Mouse (Mus musculus) left cerebral cortex, adult 2 months (tissue): ENCODE results near the gene Mep1a. TPM values are rescaled to one million over a fixed set of nuclear protein-coding genes. Genes with fewer than 3 reads are reported as not detected.
A peak's percentile ranks its signal among the peaks of the same experiment; 100 is the strongest.
"Not testable (repeated sequence)": the region's sequence is repeated elsewhere in the genome, so short reads cannot be mapped to it uniquely, and the experiment has no call there.

Experiments used
- DNase-seq, 2 experiments: peaks; one replicate each; pipeline ENCODE4 v3.0.0; 2021 to 2022; ENCODE audit warnings: low spot score in 2 of 2, mixed read lengths in 1 of 2; ENCODE audit errors: extremely low spot score in 1 of 2
- H3K27ac ChIP-seq: fragments of 200-600 bp; 2 replicates; pipeline ENCODE4 v1.8.1; 2022
- H3K4me3 ChIP-seq: fragments of 200-600 bp; 2 replicates; pipeline ENCODE4 v1.8.1; 2022
- CTCF ChIP-seq: fragments of 200-600 bp; IDR thresholded peaks from 2 replicates; pipeline ENCODE4 v1.8.1; 2022; ENCODE audit warnings: antibody characterized with exemption, mild to moderate bottlenecking, moderate library complexity
- intact Hi-C: fragments of 180-260 bp; cut with DNase I; formaldehyde crosslinking; loops from one replicate; pipeline ENCODE4 v1.15.1; 2025
- long read RNA-seq, 2 experiments: library from polyadenylated mRNA; stranded (forward); transcript quantifications; one replicate each; pipeline ENCODE4 v2.0.0; 2021; ENCODE audit warnings: borderline mapping rate in 2 of 2
- total RNA-seq, 2 experiments: library from RNA; stranded (reverse); gene quantifications; 2 replicates each; pipeline ENCODE4 v1.2.3; 2021

The Mep1a gene
- total RNA-seq: not detected
- long read RNA-seq, experiment 1: 0 reads
- long read RNA-seq, experiment 2: 0 reads

DNA sequence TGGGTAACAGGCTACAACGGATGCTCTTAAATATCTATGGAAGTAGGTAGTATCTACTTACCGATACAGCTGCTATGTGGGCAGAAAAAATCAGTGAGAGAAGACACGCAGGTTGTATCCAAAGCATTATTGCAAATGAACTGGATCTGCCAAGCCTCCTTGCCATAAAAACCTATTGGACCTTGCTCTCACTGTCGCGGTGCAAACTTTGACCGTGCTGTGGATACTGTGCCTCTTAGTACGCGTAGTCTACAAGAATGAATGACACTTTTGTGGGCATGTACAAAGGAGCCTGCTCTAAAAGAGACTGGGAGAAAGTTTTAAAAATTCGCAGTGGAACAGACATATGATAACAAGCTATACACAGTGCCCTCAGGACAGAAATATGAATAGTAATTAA is at the start of gene Mep1a:
TSS of gene Mep1a (minus strand) at position 221 of the 400 bp plus-strand sequence.
- H3K4me3 ChIP-seq: no peak within 1 kb of the TSS
- DNase-seq: no peak
- intact Hi-C loops: no loop called here
- no peak for TF ChIP-seq CTCF
- H3K27ac ChIP-seq: no peak within 1 kb of the TSS

DNA sequence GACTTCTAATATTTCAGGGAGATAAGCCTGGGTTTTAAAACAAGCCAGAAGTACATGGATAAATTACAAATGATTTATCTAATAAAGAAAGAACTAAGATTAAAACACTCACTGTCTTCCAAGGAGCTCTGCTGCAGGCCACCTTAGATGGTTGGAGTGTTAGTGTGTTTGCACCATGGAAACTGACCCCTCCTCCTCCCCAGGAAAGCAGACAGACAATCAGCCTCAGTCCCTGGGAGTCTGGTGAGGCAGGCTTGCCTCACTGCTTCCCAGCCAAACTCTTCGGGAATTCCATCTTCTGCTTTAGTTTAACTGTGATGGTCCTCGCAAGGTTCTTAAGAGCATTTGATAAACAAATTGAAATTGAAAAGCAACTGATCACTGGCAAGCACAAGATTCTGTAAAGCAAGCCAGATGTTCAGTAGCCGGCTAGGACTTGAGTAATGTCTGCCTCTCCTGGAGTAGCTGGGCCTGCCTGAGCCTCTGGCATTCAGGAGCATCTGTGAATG is 48.6 kb upstream of the Mep1a start:
- intact Hi-C loops: no loop called here
- no peak for DNase-seq
- Histone ChIP-seq H3K27ac (no peak overlapping the region), H3K4me3 (no peak overlapping the region)
- no peak for TF ChIP-seq CTCF

DNA sequence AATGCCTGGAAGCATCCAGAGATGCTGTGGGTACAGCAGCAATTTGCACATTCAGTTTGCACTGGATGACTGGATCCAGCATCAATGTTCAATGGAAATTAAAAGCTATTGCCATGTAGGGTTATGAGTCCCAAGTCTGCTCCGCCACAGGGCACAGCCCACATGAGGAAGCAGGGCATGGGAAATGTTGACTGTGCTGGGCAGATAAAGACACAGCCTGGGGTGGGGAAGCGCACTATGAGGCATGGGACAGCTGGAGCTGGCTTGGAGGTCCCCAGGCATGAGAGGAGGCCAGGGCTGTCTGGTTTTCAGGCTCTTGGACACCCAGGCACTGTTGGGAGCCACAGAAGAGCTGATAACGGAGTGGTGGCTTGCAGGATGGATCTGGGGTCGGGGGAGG is 41.4 kb upstream of the Mep1a start:
- Histone ChIP-seq H3K4me3 (no peak overlapping the region), H3K27ac (no peak overlapping the region)
- DNase-seq: no peak
- intact Hi-C loops: no loop called here
- no peak for TF ChIP-seq CTCF

DNA sequence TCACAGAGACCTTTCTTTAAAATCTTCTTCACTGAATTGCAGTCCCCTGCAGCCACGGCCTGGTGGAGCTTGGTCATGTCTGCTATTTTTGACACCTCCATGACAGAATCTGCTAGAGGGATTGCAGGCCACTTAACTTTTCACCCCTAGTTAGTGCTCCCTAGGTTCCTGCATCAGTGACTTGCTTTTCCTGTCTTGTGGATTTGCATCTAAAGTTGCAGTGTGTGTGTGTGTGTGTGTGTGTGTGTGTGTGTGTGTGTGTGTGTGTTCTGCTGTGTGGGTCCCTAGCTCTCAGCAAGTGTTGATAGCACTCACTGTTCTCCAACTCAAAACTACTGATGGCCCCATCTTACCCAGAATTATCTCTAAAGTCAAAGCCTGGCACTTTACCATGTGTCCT is 40.9 kb upstream of the Mep1a start, which contains the start of gene Ankrd66:
TSS of gene Ankrd66 (minus strand) at position 101 of the 400 bp plus-strand sequence.
- H3K27ac ChIP-seq: no peak within 1 kb of the TSS
- no peak within 1 kb of the TSS for H3K4me3 ChIP-seq
- intact Hi-C loops: no loop called here
- DNase-seq: no peak
- TF ChIP-seq CTCF: no peak

DNA sequence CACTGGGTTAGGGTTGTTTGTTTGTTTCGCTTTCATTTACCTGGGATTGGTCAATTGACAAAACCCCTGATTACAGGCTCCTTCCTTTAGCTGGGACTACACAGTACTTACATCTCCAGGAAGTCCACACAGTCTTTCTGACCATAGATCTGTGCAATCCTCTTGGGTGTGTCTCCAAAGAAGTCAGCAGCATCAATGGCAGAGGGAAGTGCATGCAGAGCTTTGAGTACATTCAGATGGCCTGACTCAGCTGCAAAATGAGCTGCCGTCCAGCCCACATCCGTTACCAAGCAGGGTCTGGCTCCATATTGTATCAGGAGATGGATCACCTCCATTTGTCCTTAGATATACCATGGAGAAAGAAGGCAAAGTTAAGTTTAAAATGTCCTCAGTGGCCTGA is 36.2 kb upstream of the Mep1a start:
- H3K27ac ChIP-seq: no peak overlapping the region
- no peak for TF ChIP-seq CTCF
- DNase-seq: no peak
- intact Hi-C loops: no loop called here
- no peak overlapping the region for H3K4me3 ChIP-seq

DNA sequence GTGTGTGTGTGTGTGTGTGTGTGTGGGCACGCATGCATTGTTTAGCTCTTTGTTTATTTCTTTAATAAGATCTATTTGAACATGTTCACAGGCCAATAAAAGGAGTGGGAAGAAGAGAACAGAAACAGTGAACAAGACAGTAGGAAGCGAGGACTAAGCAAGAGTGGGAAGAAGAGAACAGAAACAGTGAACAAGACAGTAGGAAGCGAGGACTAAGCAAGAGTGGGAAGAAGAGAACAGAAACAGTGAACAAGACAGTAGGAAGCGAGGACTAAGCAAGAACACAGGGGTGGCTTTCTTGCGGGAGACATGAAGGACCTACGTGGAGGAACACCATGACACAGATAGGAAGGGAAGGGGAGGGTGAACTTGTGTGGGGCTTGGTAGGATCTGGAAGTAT is 34.2 kb upstream of the Mep1a start:
- H3K27ac ChIP-seq, DNase-seq, intact Hi-C loops, H3K4me3 ChIP-seq: not testable (repeated sequence)

DNA sequence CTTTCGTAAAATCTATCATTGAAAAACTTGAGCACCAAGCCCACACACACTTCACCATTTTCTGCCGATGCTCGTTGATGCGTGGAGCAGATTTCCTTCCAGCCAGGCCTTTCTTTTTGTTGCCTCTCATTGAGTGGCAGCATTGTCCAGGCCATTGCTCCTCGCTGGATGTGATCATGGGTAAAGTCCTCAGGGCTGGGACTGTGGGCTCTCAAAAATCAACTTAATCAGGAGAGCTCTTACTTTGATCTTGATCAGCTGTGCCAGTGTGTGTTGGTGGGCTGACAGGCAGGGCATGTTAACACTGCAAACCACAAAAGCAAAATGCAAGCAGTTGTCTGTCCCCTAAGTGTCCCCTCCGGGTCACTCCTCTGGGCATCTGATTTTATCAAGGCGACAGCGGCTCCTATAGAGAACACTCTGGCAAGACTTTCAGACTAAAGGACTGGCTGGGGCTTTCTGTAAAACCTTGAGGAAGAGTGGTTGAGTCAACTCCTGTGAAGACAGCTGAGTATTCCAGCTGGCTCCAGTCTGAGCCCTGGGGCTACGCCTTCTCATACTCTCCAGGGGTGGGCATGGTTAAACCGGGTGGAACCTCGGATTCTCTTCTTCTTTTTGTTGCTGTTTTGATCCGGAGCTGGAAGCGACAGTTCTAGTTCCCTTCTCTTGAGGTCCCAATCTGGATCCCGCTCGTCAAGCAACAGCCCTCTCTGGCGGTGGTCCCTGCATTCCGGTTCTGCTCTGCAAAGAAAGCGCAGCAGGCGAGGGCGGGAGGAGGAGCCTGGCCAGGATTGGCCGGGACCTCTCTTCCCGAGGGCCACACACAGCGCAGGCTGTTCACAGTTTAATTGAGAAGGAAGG is 32.0 kb upstream of the Mep1a start:
- no peak; the same call in 1 of the 2 replicates for TF ChIP-seq CTCF
- intact Hi-C loops: no loop called here
- H3K4me3 ChIP-seq: no peak overlapping the region
- H3K27ac ChIP-seq: no peak overlapping the region
- DNase-seq: peak in 1 of 2 experiments; percentile 25

DNA sequence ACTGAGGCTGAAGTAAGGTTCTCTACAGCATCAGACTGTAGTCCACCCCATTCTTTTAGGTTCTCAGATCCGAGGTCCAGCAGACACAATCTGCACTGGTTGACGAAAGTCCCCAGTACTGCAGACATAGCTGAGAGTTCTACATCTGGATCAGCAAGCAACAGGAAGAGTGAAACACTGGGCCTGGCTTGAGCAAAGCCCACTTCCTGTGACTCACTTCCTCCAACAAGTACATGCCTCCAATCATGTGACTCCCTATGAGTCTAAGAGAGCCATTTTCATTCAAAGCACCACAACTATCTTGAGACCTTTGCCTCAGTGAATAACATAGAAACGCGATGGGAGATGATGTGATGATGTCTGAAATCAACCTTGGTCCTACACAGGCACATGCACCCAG is 28.6 kb upstream of the Mep1a start:
- H3K4me3 ChIP-seq: no peak overlapping the region
- intact Hi-C loops: no loop called here
- TF ChIP-seq CTCF: no peak
- H3K27ac ChIP-seq: no peak overlapping the region
- DNase-seq: no peak

DNA sequence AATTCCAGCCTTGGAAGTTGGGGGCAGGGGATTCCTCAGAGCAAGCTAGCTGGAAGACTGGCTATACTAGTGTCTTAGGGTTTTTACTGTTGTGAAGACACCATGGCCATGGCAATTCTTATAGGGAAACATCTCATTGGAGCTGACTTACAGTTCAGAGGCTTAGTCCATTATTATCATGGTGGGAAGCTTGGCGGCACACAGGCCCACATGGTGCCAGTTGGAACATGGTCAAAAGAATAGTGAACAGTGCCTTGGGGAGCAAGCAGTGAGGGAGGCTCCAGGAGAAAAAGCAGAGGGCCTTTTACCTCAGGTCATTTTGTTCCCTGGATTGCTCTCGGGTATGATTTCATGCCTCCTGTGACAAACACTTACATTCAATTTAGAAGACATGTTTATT is 27.9 kb upstream of the Mep1a start:
- Histone ChIP-seq H3K4me3 (no peak overlapping the region), H3K27ac (no peak overlapping the region)
- intact Hi-C loops: no loop called here
- no peak for DNase-seq
- TF ChIP-seq CTCF: no peak

DNA sequence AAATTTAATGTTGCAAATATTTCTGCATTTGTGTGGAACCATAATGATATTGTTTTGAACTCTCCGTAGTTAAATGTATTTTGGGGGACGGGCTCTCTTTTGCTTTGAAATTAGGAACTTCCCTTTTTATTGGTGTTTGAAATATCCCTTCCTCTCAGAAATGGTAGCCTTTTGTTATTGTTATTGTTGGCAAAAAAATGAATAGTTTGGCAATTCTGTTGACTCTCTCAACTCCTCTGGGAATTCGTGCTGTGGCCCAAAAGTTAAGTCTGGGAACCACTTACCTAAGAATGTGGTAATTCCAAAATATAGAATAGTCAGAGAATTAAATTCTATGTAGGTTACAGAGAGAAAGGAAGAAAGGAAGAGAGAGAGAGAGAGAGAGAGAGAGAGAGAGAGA is 17.6 kb upstream of the Mep1a start:
- no peak overlapping the region for H3K4me3 ChIP-seq
- H3K27ac ChIP-seq: no peak overlapping the region
- DNase-seq: no peak
- intact Hi-C loops: no loop called here
- TF ChIP-seq CTCF: no peak

DNA sequence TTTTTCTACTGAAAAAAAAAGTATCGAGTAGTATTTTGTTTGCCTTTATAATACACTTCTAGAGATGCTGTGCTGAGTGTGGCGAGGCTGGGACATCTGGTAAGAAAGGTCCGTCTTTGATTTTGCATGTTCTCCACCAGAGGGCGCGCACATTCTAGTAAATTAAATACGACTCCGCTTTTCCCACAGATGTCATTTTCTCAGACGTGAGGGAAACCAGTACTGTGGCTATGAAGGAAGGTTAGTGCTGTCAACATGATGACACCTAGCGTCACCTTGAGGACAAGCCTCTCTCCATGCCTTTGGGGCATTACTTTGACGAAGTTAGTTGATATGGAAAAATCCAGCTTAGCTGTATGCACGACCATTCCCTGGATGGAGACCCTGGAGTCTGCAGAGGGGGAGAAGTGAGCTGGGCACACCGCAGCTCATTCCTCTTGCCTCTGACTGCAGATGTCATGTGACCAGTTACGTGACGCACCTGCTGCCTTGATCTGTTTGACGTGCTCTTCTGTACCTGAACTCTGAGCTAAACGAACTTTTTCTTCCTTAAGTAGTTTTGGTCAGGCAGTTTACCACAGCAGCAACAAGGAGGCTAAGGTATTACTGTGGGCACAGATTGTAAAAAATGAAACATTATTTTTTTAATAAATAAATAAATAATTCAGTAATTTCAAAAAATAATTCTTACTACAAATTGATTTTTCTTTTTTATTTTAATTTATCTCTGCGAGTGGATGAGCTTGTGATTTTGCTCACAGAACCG is 16.2 kb upstream of the Mep1a start:
- DNase-seq: peak; percentile 62 to 69
- peak; percentile 82 for TF ChIP-seq CTCF
- Histone ChIP-seq H3K4me3 (no peak overlapping the region), H3K27ac (no peak overlapping the region)
- intact Hi-C loops: loop anchor here (1.0 to 5.0 kb wide), 3 partner anchors 87 to 252 kb away; no protein-coding TSS in a partner anchor

DNA sequence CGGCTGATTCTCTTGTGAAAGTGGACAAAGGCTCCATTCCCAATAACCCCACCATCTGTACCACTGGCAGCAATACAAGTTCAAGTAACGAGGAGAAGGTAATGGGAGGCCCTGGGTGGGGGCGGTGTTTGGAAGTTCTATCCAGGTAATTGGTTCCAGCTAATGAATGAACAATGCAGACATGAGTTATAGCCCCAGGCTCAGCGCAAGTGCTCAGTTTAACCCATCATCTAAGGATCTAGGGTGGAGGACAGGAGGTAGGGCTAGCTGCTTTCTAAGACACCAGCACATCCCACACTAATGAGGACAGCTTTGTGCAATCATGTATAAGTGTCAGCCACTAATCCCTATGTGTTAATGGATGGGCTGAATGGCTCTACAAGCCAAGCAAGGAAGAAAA is 8.2 kb upstream of the Mep1a start:
- intact Hi-C loops: no loop called here
- TF ChIP-seq CTCF: no peak

More for the DNA sequence above, 8.2 kb upstream of the Mep1a start:
- DNase-seq: no peak
- Histone ChIP-seq H3K4me3 (no peak overlapping the region), H3K27ac (no peak overlapping the region)
